Mouse (Mus musculus): ENCODE data around the gene Gm10310.
"Not testable (repeated sequence)": the region's sequence is repeated elsewhere in the genome, so short reads cannot be mapped to it uniquely, and the experiment has no call there.

GRCm38 (mm10) chr10:129972994-129973393 is 11.9 kb downstream of the Gm10310 start:
- TF ChIP-seq CTCF (IDR thresholded peaks at IDR 0.05; ENCODE audit: borderline replicate concordance, extremely low read depth, insufficient read depth, insufficient read length); POLR2A (IDR thresholded peaks at IDR 0.05; ENCODE audit: borderline replicate concordance, extremely low read depth, insufficient read depth, insufficient read length, poor library complexity, severe bottlenecking): not testable (repeated sequence)

All from brain, embryonic 14.5 days (tissue).